Mouse (Mus musculus) heart, postnatal 0 days (tissue): Measurements from ENCODE around the gene Lamb3. TPM values are rescaled to one million over a fixed set of nuclear protein-coding genes. Genes with fewer than 3 reads are reported as not detected.
A peak's percentile ranks its signal among the peaks of the same experiment; 100 is the strongest.

Experiments used
- ATAC-seq: fragments of 200-750 bp; cut with Nextera tagmentation; 2 replicates; pipeline ENCODE4 v1.8.0; 2017; ENCODE audit warnings: low read depth, moderate number of reproducible peaks, moderate library complexity; ENCODE audit not compliant: insufficient read depth
- DNase-seq: peaks from one replicate; pipeline ENCODE4 v3.0.0-alpha.2; 2016; ENCODE audit warnings: low spot score
- H3K27ac ChIP-seq: fragments of 300-500 bp; sonication (generic); 2 replicates; pipeline ENCODE4 v1.5.1; 2014; ENCODE audit warnings: low read depth, mild to moderate bottlenecking
- H3K27me3 ChIP-seq: fragments of 300-500 bp; sonication (generic); 2 replicates; pipeline ENCODE4 v1.6.1; 2014; ENCODE audit warnings: low read length, mixed read lengths; ENCODE audit not compliant: control insufficient read depth, insufficient read depth
- H3K36me3 ChIP-seq: fragments of 300-500 bp; sonication (generic); replicated peaks from 2 replicates; pipeline ENCODE4 v1.6.1; 2014; ENCODE audit warnings: low read length, mixed read lengths; ENCODE audit not compliant: control insufficient read depth, insufficient read depth
- H3K4me1 ChIP-seq: fragments of 300-500 bp; sonication (generic); 2 replicates; pipeline ENCODE4 v1.6.1; 2014; ENCODE audit warnings: antibody characterized with exemption; ENCODE audit not compliant: control insufficient read depth, insufficient read depth
- H3K4me2 ChIP-seq: fragments of 300-500 bp; sonication (generic); 2 replicates; pipeline ENCODE4 v1.6.1; 2014; ENCODE audit warnings: low read depth, mild to moderate bottlenecking, low read length, moderate library complexity
- H3K4me3 ChIP-seq: fragments of 300-500 bp; sonication (generic); 2 replicates; pipeline ENCODE4 v1.5.1; 2014; ENCODE audit warnings: low read depth, low read length
- H3K9ac ChIP-seq: fragments of 300-500 bp; sonication (generic); replicated peaks from 2 replicates; pipeline ENCODE4 v1.6.1; 2014; ENCODE audit warnings: low read depth, low read length, mixed read lengths
- H3K9me3 ChIP-seq: fragments of 300-500 bp; sonication (generic); replicated peaks from 2 replicates; pipeline ENCODE4 v1.6.1; 2016; ENCODE audit warnings: low read length; ENCODE audit not compliant: control insufficient read depth
- CTCF ChIP-seq: IDR thresholded peaks from 2 replicates; pipeline ENCODE4 v1.5.1; 2016; ENCODE audit warnings: antibody characterized with exemption, control low read depth, low read depth
- EP300 ChIP-seq: IDR thresholded peaks from 2 replicates; pipeline ENCODE4 v1.6.1; 2016; ENCODE audit warnings: antibody characterized with exemption, low read depth
- WGBS: fragments of 180-500 bp; shearing (Covaris S2); extraction: QIAGEN DNeasy Blood & Tissue Kit; methylation state at CpG from one replicate; pipeline ENCODE4 v1.1.7; 2014; 5-methylcytosine and 5-hydroxymethylcytosine counted together
- polyA plus RNA-seq: library from polyadenylated mRNA; unstranded; fragments of >200 nt; fragmentation: Nextera tagmentation; extraction: Ambion mirVana; gene quantifications from 2 replicates; pipeline ENCODE4 v1.2.1, GENCODE M21; 2015
- total RNA-seq: library from RNA; depleted of rRNA; stranded (reverse); fragments of >200 nt; gene quantifications from 2 replicates; pipeline ENCODE4 v1.2.3, GENCODE M21; 2014; ENCODE audit warnings: low replicate concordance

Gene Lamb3
- total and polyA plus RNA-seq, 2 experiments from 2014 or later: 8.1 to 9.8 TPM

GRCm38 (mm10) chr1:193169228-193169627 lies 38.3 kb upstream of the Lamb3 start:
- TF ChIP-seq CTCF (no peak), EP300 (no peak)
- Histone ChIP-seq H3K27ac (no peak overlapping the region), H3K4me2 (no peak overlapping the region), H3K36me3 (no peaks in the 10 kb centered on the region), H3K9me3 (no peaks in the 10 kb centered on the region), H3K4me3 (no peak overlapping the region), H3K4me1 (peaks cover 19% of the 10 kb centered on the region), H3K9ac (no peak overlapping the region), H3K27me3 (no peaks in the 10 kb centered on the region)
- 73% methylated on average over 7 of the region's 7 CpGs for WGBS
- ATAC-seq: no peak
- no peak for DNase-seq

DNA sequence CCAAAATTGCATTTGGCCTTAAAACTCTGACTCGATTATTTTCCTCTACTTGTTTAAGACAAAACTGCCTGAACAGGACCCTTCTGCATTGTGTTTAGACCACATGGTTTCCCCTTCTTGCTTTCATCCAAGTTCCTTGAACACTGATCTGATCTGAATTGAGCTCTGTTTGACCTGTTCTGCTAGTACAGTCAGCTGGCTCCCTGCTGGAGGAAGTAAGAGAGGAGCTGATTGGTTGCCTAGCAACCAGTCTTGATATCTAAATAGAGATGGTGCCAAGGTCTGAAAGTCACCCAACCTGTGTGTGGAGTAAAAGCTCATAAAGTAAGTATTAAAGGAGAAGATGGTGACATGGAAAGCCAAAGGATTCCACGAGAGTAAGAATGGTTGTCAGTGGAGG lies 37.6 kb upstream of the Lamb3 start:
- H3K4me3 ChIP-seq: no peak overlapping the region
- ATAC-seq (no peak), DNase-seq (peak; percentile 74)
- H3K9me3 ChIP-seq: no peaks in the 10 kb centered on the region
- peaks cover 25% of the 10 kb centered on the region for H3K4me1 ChIP-seq
- H3K4me2 ChIP-seq: no peak overlapping the region
- TF ChIP-seq CTCF: no peak
- no peak for TF ChIP-seq EP300
- no peak overlapping the region for H3K27ac ChIP-seq
- WGBS: 75% methylated on average over 2 of the region's 2 CpGs
- no peaks in the 10 kb centered on the region for H3K27me3 ChIP-seq
- no peak overlapping the region for H3K9ac ChIP-seq
- H3K36me3 ChIP-seq: no peaks in the 10 kb centered on the region

DNA sequence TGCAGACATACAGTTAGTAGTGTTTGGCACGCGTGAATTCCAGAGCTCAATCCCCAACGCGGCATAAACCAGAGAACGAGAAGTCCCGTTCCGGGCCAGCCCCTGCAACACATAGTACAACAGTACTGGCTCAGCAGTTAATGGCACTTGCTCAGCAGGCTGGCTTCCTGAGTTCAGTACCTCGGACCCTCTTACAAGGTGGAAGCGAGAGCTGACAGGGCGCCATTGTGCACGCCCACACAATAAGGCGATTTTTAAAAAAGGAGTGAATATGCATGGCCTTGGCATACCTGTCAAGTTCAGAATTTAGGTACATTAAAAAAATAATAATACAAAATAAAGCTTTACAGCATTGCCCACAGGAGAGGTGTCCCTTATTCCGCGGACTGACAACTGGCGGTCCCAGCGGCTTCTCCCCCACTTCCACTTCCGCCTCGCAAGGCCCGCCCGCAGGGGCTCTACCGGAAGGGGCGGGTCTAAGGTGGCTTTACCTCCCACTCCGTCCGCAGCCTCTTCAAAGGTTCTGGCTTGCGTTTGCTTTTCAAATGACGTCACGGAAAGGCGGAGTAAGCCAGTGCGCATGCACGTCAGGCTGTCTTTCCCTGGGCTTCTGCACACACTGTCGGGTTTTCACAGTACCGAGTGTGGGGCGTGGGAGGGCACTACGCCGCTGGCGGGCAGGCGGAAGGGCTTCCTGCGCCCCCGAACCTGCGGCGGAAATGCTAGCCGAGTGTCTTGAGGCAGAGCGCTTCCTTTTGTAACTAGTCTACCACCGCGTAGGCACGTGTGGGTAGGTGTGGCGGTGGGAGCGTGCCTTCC lies 34.3 kb upstream of the Lamb3 start:
- TF ChIP-seq EP300 (peak; percentile 79), CTCF (peak; percentile 4; the same call in 1 of the 2 replicates)
- under 1% methylated on average over 48 of the region's 48 CpGs for WGBS

GRCm38 (mm10) chr1:193173810-193174129 lies 33.7 kb upstream of the Lamb3 start:
- Histone ChIP-seq H3K36me3 (no peaks in the 10 kb centered on the region), H3K9me3 (no peaks in the 10 kb centered on the region), H3K4me1 (peaks cover 33% of the 10 kb centered on the region), H3K4me3 (peak overlapping the region; percentile 72), H3K27ac (peak overlapping the region; percentile 86), H3K27me3 (no peaks in the 10 kb centered on the region), H3K9ac (peak overlapping the region; percentile 70), H3K4me2 (peak overlapping the region; percentile 68)
- DNase-seq (no peak), ATAC-seq (no peak)
- WGBS: 15% methylated on average over 9 of the region's 9 CpGs
- TF ChIP-seq CTCF (no peak), EP300 (no peak)

More for the DNA sequence above, 34.3 kb upstream of the Lamb3 start:
- peak overlapping the region; percentile 86 for H3K27ac ChIP-seq
- H3K9ac ChIP-seq: peak overlapping the region; percentile 72
- H3K4me2 ChIP-seq: peak overlapping the region; percentile 68
- peak overlapping the region; percentile 72 for H3K4me3 ChIP-seq
- H3K9me3 ChIP-seq: no peaks in the 10 kb centered on the region
- no peaks in the 10 kb centered on the region for H3K36me3 ChIP-seq
- peaks cover 33% of the 10 kb centered on the region for H3K4me1 ChIP-seq
- no peaks in the 10 kb centered on the region for H3K27me3 ChIP-seq
- ATAC-seq (peak; percentile 99), DNase-seq (peak; percentile 98)

DNA sequence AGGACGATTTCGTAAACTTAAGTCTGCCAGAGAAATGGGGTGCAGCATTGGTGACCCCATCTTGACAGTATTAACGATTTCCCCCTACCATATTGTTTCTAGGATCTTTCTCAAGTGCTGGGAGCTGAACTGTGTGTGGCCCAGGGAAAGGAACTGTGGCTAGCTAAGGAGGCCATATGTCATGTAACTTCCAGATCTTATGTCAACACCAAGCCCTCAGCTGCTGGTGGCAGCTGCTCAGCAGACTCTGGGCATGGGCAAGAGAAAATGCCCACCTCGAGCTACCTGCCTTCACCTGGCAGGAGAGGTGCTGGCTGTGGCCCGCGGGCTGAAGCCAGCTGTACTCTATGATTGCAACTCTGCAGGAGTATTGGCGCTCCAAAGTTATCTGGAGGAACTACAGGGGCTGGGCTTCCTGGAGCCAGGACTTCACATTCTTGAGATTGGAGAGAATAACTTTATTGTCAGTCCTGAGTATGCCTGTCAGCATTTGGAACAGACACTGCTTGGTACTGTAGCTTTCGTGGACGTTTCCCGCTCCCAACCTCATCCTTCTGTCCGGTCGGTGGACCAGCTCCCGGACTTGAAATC lies 33.3 kb upstream of the Lamb3 start:
- H3K27ac ChIP-seq: peak overlapping the region; percentile 86; the same call in 1 of the 2 replicates
- WGBS: 37% methylated on average over 13 of the region's 13 CpGs
- no peaks in the 10 kb centered on the region for H3K27me3 ChIP-seq
- peak overlapping the region; percentile 68 for H3K4me2 ChIP-seq
- H3K9ac ChIP-seq: peak overlapping the region; percentile 70
- H3K36me3 ChIP-seq: no peaks in the 10 kb centered on the region
- H3K4me1 ChIP-seq: peaks cover 33% of the 10 kb centered on the region
- TF ChIP-seq CTCF (no peak), EP300 (no peak)
- ATAC-seq (no peak), DNase-seq (no peak)
- H3K4me3 ChIP-seq: peak overlapping the region; percentile 72
- no peaks in the 10 kb centered on the region for H3K9me3 ChIP-seq
